Mouse (Mus musculus) embryo, embryonic 10.5 days (tissue): Measurements from ENCODE around the gene Gipc1.
A peak's percentile ranks its signal among the peaks of the same experiment; 100 is the strongest.

Source experiments
- DNase-seq: peaks from one replicate; pipeline ENCODE4 v3.0.0-alpha.2; 2015; ENCODE audit warnings: low spot score

Gene Gipc1

DNA sequence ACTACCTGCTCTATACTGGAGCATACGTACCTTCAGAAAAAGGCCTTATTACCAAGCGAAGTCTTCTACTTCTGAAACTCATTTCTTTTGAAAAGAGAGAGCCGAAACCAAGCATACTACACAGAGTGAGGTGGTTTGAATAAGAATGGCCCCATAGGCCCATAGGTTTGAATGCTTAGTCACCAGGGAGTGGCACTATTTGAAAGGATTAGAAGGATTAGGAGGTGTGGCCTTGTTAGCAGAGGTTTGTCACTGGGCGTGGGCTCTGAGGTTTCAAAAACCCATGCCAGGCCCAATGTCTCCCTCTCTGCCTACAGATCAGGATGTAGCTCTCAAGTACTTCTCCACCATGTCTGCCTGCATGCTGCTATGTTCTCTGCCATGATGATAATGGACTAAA lies 4.4 kb upstream of the Gipc1 start:
- DNase-seq = no peak

- DNase-seq = no peak
These were observed 2.8 kb upstream of the Gipc1 start for GRCm38 (mm10) chr8:83649699-83650098.

DNA sequence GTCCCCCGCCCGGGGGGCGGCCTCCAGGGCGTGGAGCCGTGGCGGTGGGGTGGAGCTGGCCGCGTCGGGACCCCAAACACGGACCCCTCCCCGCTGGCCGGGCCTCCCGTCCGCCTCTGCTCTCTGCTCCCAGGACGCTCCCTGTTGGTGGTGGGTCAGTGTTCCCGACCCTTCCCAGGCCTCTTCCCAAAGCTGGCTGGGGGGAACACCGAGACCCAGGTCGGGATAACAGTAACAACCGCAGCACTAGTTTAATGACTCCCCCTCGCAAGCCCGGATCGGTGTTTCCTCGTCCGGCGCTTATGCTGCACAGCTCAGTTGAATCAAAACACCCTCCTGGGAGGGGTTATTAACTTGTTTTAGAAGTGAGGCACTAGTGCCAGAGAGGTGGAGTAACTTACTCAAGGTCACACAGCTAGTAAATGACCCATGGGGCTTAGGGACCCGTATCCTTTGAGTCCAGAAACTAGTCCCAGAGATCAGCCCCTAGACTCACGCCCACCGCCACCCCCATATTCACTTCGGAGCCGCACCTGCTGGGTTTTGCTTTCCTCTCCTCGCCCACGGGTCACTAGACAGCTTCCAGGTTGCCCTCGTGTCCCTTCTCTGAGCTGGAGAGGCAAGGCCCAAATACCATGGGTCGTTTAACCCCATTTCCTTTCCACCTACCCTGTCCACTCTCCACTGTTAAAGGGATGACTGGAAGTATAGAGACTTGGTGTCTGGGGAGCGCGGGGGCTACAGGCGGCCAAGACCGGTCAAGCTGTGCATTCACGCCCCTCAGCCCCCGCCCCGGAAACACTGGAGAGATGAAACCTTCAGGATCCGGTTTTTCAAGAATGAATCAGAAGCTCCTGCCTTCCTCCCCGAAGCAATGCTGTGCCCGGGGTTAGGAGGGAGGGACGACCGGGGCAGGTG lies 526 bp downstream of the Gipc1 start:
- DNase-seq = peak; percentile 64

DNA sequence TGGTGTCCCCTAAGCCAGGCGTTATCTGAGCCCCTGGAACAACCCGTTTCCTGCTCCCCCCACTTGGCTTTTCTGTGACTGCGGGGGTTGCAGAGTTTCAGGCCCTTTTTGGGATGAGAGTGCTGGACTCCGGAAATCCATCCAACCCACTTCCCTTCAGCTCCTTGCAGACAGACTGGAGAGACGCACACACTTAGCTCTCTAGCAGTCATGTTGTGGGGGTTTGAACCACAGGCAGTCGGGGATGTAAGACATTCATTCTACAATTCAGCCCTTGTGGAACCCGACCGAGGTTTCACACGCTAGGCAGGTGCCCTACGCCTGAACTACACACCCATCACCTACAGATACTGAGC lies 1.2 kb downstream of the Gipc1 start:
- DNase-seq = no peak

- no peak for DNase-seq
These were observed 2.2 kb downstream of the Gipc1 start for GRCm38 (mm10) chr8:83654725-83655124.

DNA sequence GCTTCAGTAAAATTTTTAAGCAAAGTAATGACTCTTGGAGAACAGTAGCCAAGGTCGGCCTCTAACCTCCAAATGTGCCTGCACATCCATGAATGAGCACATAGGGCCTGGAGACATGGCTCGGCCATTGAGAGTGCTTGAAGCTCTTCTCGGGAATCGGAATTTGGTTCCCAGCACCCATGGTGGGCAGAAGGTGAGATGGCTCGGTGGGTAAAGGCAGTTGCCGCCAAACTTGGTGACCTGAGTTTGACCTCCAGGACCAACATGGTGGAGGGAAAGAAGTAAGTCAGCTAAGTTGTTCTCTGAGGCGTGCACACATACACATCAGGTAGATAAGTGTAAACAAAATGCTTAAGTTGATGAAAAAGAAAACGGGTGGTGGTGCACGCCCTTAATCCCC lies 3.6 kb downstream of the Gipc1 start:
- no peak for DNase-seq

- no peak for DNase-seq
These were observed 4.2 kb downstream of the Gipc1 start for GRCm38 (mm10) chr8:83656484-83657246.

DNA sequence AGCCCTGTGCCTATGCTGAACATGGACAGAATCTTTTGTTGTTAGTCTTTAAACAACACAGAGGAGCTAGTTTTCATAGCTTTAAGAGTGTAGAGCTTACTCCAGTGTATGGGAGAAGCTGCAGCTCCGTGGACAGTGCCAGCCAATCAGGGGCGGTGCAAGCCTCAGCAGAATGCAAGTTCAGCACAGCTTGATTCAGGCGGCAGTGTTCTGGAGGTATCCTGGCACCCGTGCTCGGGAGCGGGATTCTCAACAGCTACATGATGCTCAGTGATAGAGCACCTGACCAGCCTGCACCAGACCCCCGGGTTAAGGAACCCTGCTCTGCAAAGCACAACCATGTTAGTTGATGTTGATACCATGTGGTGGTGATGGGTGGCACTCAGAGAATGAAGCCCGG lies 8.1 kb downstream of the Gipc1 start:
- DNase-seq = no peak

GRCm38 (mm10) chr8:83660995-83661680 lies 8.7 kb downstream of the Gipc1 start:
- DNase-seq = peak; percentile 53

DNA sequence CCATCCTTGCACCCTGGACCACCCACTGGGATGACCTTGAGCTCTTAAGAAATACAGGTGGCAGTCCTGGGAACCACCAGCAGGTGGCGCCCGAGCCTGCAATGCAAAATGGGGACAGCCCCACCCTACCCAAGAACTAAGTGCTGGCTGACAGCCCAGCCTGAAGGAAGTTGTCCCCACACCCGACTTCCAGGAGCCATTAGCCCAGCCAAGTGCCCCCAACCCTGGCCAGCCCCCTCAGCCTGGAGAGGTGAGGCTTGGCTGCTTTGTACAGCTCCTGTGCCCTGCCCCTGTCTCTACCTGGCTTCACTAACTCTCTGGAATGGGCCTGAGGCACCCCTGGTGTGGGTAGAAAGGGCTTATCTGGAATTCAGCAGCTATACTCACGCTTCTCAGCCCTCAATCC lies 9.9 kb downstream of the Gipc1 start:
- peak; percentile 90 for DNase-seq

GRCm38 (mm10) chr8:83664096-83664495 lies 11.6 kb downstream of the Gipc1 start:
- no peak for DNase-seq

GRCm38 (mm10) chr8:83664931-83665625 lies 12.6 kb downstream of the Gipc1 start:
- no peak for DNase-seq

DNA sequence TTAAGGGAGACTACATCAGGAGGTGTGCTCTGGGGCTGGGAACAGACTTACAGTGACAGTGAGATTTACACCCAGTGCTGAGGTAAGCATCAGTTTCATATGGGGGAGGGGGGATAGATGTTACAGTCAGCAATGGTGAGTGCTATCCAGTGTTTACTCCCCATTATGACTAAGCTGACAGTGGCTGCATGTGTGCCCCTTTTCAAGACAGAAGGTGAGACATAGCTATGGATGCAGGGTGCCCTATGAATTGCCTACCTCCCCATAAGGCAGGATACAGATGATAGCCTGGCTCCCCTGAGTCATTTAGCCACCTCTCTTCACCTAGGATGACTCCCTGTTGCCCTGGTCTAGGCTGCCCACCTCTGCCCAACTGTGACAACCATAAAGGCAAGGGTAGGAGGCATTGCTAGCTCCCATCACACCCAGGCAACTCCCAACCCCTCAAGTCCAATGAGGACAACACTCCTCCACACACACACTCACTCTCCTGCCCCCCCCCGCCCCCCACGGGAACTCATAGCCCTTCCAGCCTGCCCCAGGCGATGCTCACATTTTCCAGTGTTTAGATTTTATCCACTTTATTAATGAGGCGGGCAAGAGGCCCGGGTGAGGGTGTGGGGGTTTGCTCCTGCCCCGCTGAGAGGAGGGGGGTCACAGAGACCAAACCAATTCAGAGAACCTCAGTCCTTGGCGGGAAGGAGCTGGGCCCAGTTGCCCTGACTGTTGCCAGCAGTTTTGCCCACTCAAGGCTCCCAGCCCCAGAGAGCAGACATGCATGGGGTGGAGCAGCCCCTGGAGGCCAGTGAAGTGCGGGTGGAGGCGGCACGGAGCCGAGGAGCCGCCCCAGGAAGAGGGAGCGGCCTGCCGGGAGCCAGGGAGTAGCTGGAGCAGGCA lies 13.7 kb downstream of the Gipc1 start, which contains the start of gene Ptger1:
Gene Ptger1 (plus strand): TSS at position 710 of the 897 bp plus-strand sequence.
- DNase-seq = no peak

GRCm38 (mm10) chr8:83666866-83667234 lies 14.4 kb downstream of the Gipc1 start:
- DNase-seq = no peak

GRCm38 (mm10) chr8:83667526-83667925 lies 15.0 kb downstream of the Gipc1 start:
- DNase-seq = no peak

DNA sequence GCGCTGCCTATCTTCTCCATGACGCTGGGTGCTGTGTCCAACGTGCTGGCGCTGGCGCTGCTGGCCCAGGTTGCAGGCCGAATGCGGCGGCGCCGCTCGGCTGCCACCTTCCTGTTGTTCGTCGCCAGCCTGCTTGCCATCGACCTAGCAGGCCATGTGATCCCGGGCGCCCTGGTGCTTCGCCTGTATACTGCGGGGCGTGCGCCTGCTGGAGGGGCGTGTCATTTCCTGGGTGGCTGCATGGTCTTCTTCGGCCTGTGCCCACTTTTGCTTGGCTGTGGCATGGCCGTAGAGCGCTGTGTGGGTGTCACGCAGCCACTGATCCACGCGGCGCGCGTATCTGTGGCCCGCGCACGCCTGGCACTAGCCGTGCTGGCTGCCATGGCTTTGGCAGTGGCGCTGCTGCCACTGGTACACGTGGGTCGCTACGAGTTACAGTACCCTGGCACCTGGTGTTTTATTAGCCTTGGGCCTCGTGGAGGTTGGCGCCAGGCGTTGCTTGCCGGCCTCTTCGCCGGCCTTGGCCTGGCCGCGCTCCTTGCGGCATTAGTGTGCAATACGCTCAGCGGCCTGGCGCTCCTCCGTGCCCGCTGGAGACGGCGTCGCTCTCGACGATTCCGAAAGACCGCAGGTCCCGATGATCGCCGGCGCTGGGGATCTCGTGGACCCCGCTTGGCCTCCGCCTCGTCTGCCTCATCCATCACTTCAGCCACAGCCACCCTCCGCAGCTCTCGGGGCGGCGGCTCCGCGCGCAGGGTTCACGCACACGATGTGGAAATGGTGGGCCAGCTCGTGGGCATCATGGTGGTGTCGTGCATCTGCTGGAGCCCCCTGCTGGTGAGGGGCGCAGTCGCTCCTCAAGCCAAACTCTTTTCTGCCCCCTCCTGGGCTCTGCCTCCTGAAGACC lies 15.8 kb downstream of the Gipc1 start:
- peak; percentile 90 for DNase-seq

GRCm38 (mm10) chr8:83669013-83669412 lies 16.5 kb downstream of the Gipc1 start:
- DNase-seq = no peak

- no peak for DNase-seq
These were observed 20.5 kb downstream of the Gipc1 start for GRCm38 (mm10) chr8:83672936-83673335.

- DNase-seq = no peak
These were observed 22.0 kb downstream of the Gipc1 start for GRCm38 (mm10) chr8:83674497-83674896.

- DNase-seq = no peak
These were observed 27.4 kb downstream of the Gipc1 start for GRCm38 (mm10) chr8:83679866-83680265.
